Mouse (Mus musculus) testis, adult 2 months (tissue): ENCODE results near the gene Col6a6.

Source experiments
- CTCF ChIP-seq: fragments of 200-500 bp; IDR thresholded peaks from 2 replicates; pipeline ENCODE4 v1.5.1; 2012; ENCODE audit warnings: low read depth, mild to moderate bottlenecking, inconsistent platforms, low read length, moderate library complexity; ENCODE audit not compliant: control insufficient read depth, insufficient read depth, insufficient replicate concordance
- POLR2A ChIP-seq: fragments of 200-500 bp; IDR thresholded peaks from 2 replicates; pipeline ENCODE4 v1.6.1; 2012; ENCODE audit warnings: low read depth, mild to moderate bottlenecking, inconsistent platforms, low read length, moderate library complexity; ENCODE audit not compliant: control insufficient read depth

DNA sequence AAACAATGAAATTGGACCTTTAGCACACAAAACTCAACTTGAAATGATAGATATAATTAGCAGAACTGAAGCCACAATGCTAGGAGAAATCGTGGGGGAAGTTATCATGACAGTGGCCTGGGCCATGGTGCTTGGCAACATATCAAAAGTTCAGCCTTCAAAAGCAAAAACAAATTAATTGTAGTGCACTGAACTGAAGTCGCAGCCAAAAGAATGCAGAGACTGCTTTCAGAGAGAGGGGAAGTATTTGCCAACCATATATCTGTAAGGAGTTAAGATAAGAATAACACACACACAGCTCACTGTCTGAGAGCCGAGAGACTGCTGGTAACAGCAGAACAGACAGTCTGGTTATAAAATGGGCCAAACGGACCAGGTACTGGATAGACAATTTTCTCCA is 33.0 kb downstream of the Col6a6 start:
- TF ChIP-seq CTCF = no peak
- no peak for TF ChIP-seq POLR2A
